Comparison of ENCODE assay signal across 18 mouse cellular contexts in genomic region chr19:23159780-23160395, GRCm38 (mm10). TPM values are rescaled to one million over a fixed set of nuclear protein-coding genes. Genes with fewer than 3 reads are reported as not detected.
DNase-seq lines count a peak whose midpoint lies in the region; ATAC-seq and TF ChIP-seq lines count a peak whose summit lies in the region.
"Had no signal": no experiment of that assay in that cellular context is flagged by ENCODE, and none has a peak within 500 bp of the region (broad histone marks: within the 10 kb centered on the region; RNA-seq: fewer than 3 reads in every experiment).

No protein-coding gene starts in this region.

- no peak overlapping the region for H3K4me2 ChIP-seq in limb, embryonic 11.5 days (ENCODE audit: low read depth, severe bottlenecking)
- no peak overlapping the region for H3K4me2 ChIP-seq in stomach, postnatal 0 days (replicated peaks; ENCODE audit: low read depth)
- H3K4me2 ChIP-seq: embryonic facial prominence, embryonic 15.5 days; forebrain, embryonic 13.5 days; liver, embryonic 15.5 days had no signal

- peaks cover 9 to 20% of the 10 kb centered on the region in 2 experiments for H3K4me1 ChIP-seq in ES-E14 (ENCODE audit: control insufficient read depth in 2 of 2, insufficient read depth in 2 of 2, low read length in 2 of 2, poor library complexity in 1 of 2)
- H3K4me1 ChIP-seq in limb, embryonic 11.5 days (ENCODE audit: control insufficient read depth, insufficient read depth, low read length): 0 out of 2 replicates have a peak, but pooled peaks cover 3% of the 10 kb centered on the region
- peaks cover 7% of the 10 kb centered on the region; the same call in 1 of the 2 replicates for H3K4me1 ChIP-seq in stomach, postnatal 0 days (replicated peaks; ENCODE audit: control insufficient read depth, insufficient read depth)

- no peak overlapping the region for H3K9ac ChIP-seq in ES-E14 (ENCODE audit: insufficient read depth, low read depth, low read length, poor library complexity, severe bottlenecking)
- H3K9ac ChIP-seq in limb, embryonic 11.5 days (ENCODE audit: low read length): no peak overlapping the region
- H3K9ac ChIP-seq in stomach, postnatal 0 days (ENCODE audit: low read length): no peak overlapping the region
- H3K9ac ChIP-seq: embryonic facial prominence, embryonic 15.5 days; forebrain, embryonic 13.5 days; liver, embryonic 15.5 days had no signal

- no peaks in the 10 kb centered on the region for H3K27me3 ChIP-seq in limb, embryonic 11.5 days (ENCODE audit: control insufficient read depth, insufficient read depth, low read length)
- no peaks in the 10 kb centered on the region for H3K27me3 ChIP-seq in stomach, postnatal 0 days (ENCODE audit: control insufficient read depth, insufficient read depth, low read length)
- H3K27me3 ChIP-seq: embryonic facial prominence, embryonic 15.5 days; forebrain, embryonic 13.5 days; liver, embryonic 15.5 days had no signal

- TF ChIP-seq EP300 in stomach, postnatal 0 days (optimal IDR thresholded peaks at IDR 0.05): no peak

- no peak for TF ChIP-seq CTCF in stomach, postnatal 0 days (IDR thresholded peaks at IDR 0.05; ENCODE audit: low read depth)

- H3K36me3 ChIP-seq in ES-E14 (ENCODE audit: control insufficient read depth, insufficient read depth, low read length, poor library complexity, severe bottlenecking): peaks cover 27% of the 10 kb centered on the region
- H3K36me3 ChIP-seq in limb, embryonic 11.5 days (ENCODE audit: control insufficient read depth, insufficient read depth, low read length): no peaks in the 10 kb centered on the region
- peaks cover 3% of the 10 kb centered on the region; the same call in 1 of the 2 replicates for H3K36me3 ChIP-seq in stomach, postnatal 0 days (ENCODE audit: control insufficient read depth, insufficient read depth, low read length)
- H3K36me3 ChIP-seq: embryonic facial prominence, embryonic 15.5 days; liver, embryonic 15.5 days had no signal

- no peak for ATAC-seq in cerebellum, adult (ENCODE audit: insufficient number of reproducible peaks, low FRiP score, low TSS enrichment)
- no peak for ATAC-seq in limb, embryonic 11.5 days (ENCODE audit: insufficient number of reproducible peaks, low FRiP score, low TSS enrichment, low read depth)
- no peak for ATAC-seq in stomach, postnatal 0 days (ENCODE audit: low FRiP score, low TSS enrichment)
- ATAC-seq: forebrain, embryonic 13.5 days; hindbrain, postnatal 0 days; midbrain, embryonic 16.5 days had no signal

- no peak overlapping the region for H3K4me3 ChIP-seq in ES-E14 (ENCODE audit: insufficient read depth in 1 of 2, low read depth in 1 of 2, low read length in 2 of 2, poor library complexity in 1 of 2, severe bottlenecking in 1 of 2)
- H3K4me3 ChIP-seq in limb, embryonic 11.5 days (ENCODE audit: low read depth, low read length): no peak overlapping the region
- no peak overlapping the region for H3K4me3 ChIP-seq in stomach, postnatal 0 days (ENCODE audit: low read depth, low read length)
- H3K4me3 ChIP-seq: embryonic facial prominence, embryonic 15.5 days; forebrain, embryonic 13.5 days; liver, embryonic 15.5 days had no signal

- peak; percentile 46 for DNase-seq in cerebellum, adult 9-10 months
- DNase-seq in kidney, adult 9 months: peak; percentile 52
- DNase-seq in kidney, adult 11 months: no peak
- no peak for DNase-seq in ES-E14 (ENCODE audit: low read depth, low spot score)
- peak; percentile 43 for DNase-seq in limb, embryonic 11.5 days (ENCODE audit: low spot score)
- DNase-seq in stomach, postnatal 0 days (ENCODE audit: low spot score): no peak
- no peak for DNase-seq in retina, postnatal 1 day
- DNase-seq: adrenal gland, postnatal 36 days; embryo, embryonic 11 days; lung, postnatal 10 days; spleen, adult 18-20 months; thymus, adult 2 months had no signal

- in situ Hi-C loops in ES-E14 (cut with MboI; ENCODE audit: low sequenced_read_pairs in 2 of 2, unreplicated experiment in 2 of 2): no loop called here

- WGBS in limb, embryonic 11.5 days: 48% methylated on average over 10 of the region's 10 CpGs
- 56% methylated on average over 10 of the region's 10 CpGs for whole genome bisulfite sequencing in stomach, postnatal 0 days

- H3K9me3 ChIP-seq in ES-E14 (ENCODE audit: control insufficient read depth, insufficient read depth, low read depth, low read length): no peaks in the 10 kb centered on the region
- H3K9me3 ChIP-seq in limb, embryonic 11.5 days (ENCODE audit: control insufficient read depth, low read length): no peaks in the 10 kb centered on the region
- no peaks in the 10 kb centered on the region for H3K9me3 ChIP-seq in stomach, postnatal 0 days (ENCODE audit: control insufficient read depth, low read length)
- H3K9me3 ChIP-seq: embryonic facial prominence, embryonic 15.5 days; forebrain, embryonic 13.5 days; liver, embryonic 15.5 days had no signal

- peak overlapping the region; percentile 27; the same call in 1 of the 2 replicates for H3K27ac ChIP-seq in ES-E14 (ENCODE audit: insufficient read depth, low read depth, low read length, poor library complexity, severe bottlenecking)
- H3K27ac ChIP-seq in limb, embryonic 11.5 days (replicated peaks; ENCODE audit: low read depth, low read length): peak overlapping the region; percentile 60
- H3K27ac ChIP-seq in stomach, postnatal 0 days (replicated peaks): no peak overlapping the region
- H3K27ac ChIP-seq: embryonic facial prominence, embryonic 15.5 days; forebrain, embryonic 13.5 days; hindbrain, postnatal 0 days; liver, embryonic 15.5 days had no signal

TF ChIP-seq in ES-E14, 5 proteins besides CTCF, POLR2A, EP300 and RAD21:
- TF ChIP-seq ZC3H11A (IDR thresholded peaks at IDR 0.05; ENCODE audit: borderline replicate concordance, low read depth, low read length) (no peak), CHD2 (IDR thresholded peaks at IDR 0.05; ENCODE audit: low read depth, low read length) (no peak), ZNF384 (IDR thresholded peaks at IDR 0.05; ENCODE audit: low read depth, low read length) (no peak), HCFC1 (IDR thresholded peaks at IDR 0.05; ENCODE audit: borderline replicate concordance, insufficient read depth, low read length) (no peak), MAFK (IDR thresholded peaks at IDR 0.05; ENCODE audit: insufficient read depth, low read depth, low read length) (no peak)

RNA-seq across cellular contexts. Expression of gene Klf9, which starts 18.9 kb away (rescaled TPM):
- total RNA-seq in ES-E14 (2012; rRNA removed): 90.8 and 173 TPM in 2 replicates
- 1.2 and 1.6 TPM in 2 replicates for polyA plus RNA-seq in limb, embryonic 11.5 days (2014; fragmentation: Nextera tagmentation; extraction: Ambion mirVana)
- polyA plus RNA-seq in stomach, postnatal 0 days (2015; fragmentation: Nextera tagmentation; extraction: Ambion mirVana): 11.3 and 17.4 TPM in 2 replicates

Comparison
In these comparisons a context has a peak if more than half of its experiments do, and no peak if none do; other contexts are left out.
1. DNase-seq: peak in cerebellum, adult 9-10 months (single experiment), kidney, adult 9 months (single experiment) and limb, embryonic 11.5 days (single experiment); none in kidney, adult 11 months (single experiment), ES-E14 (single experiment), stomach, postnatal 0 days (single experiment) and retina, postnatal 1 day (single experiment).